Mouse (Mus musculus): ENCODE data around the gene Mon1b. TPM values are rescaled to one million over a fixed set of nuclear protein-coding genes. Genes with fewer than 3 reads are reported as not detected.
A peak's percentile ranks its signal among the peaks of the same experiment; 100 is the strongest.

Gene Mon1b
- polyA plus RNA-seq, 1 experiment from 2014 or later = 9.3 TPM

- H3K27me3 ChIP-seq (ENCODE audit: control insufficient read depth, insufficient read depth, low read length) = no peaks in the 10 kb centered on the region
- 88% methylated on average over 8 of the region's 8 CpGs for WGBS
Measured at GRCm38 (mm10) chr8:113643479-113644210, 8.3 kb downstream of the Mon1b start.

DNA sequence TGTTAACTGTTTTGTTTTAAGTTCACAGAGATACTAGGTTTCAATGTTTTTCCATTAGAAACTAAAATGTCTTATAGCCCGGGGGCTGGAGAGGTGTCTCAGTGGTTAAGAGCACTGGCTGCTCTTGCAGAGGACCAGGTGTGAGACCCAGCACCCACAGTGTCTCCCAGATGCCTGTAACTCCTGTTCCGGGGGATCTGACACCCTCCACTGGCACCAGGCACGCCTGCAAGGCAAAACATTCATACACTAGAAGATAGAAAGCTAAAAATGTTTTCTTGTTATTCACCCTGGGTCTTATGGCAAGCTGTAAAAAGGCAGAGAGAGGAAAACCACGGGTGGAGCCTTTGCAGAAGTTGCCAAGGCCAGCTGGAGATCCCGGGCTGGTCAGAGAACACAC is 9.8 kb downstream of the Mon1b start:
- Histone ChIP-seq H3K4me2 (replicated peaks; ENCODE audit: low read depth, low read length) (no peak overlapping the region), H3K4me3 (ENCODE audit: low read length) (no peak overlapping the region), H3K9ac (ENCODE audit: low read depth, low read length) (no peak overlapping the region), H3K27me3 (ENCODE audit: control insufficient read depth, insufficient read depth, low read length) (no peaks in the 10 kb centered on the region), H3K4me1 (ENCODE audit: control insufficient read depth, insufficient read depth, low read length) (no peaks in the 10 kb centered on the region), H3K9me3 (ENCODE audit: control insufficient read depth, low read length) (no peaks in the 10 kb centered on the region), H3K27ac (ENCODE audit: low read depth, low read length) (no peak overlapping the region), H3K36me3 (ENCODE audit: control insufficient read depth, insufficient read depth, low read length) (peaks cover 20% of the 10 kb centered on the region)
- ATAC-seq (ENCODE audit: low FRiP score, low TSS enrichment) = no peak
- WGBS = 69% methylated on average over 5 of the region's 5 CpGs

More at GRCm38 (mm10) chr8:113643479-113644210, 8.3 kb downstream of the Mon1b start:
- peaks cover 34% of the 10 kb centered on the region for H3K36me3 ChIP-seq (ENCODE audit: control insufficient read depth, insufficient read depth, low read length)
- ATAC-seq (ENCODE audit: low FRiP score, low TSS enrichment) = no peak
- no peak overlapping the region for H3K27ac ChIP-seq (ENCODE audit: low read depth, low read length)
- no peaks in the 10 kb centered on the region for H3K9me3 ChIP-seq (ENCODE audit: control insufficient read depth, low read length)
- no peak overlapping the region for H3K9ac ChIP-seq (ENCODE audit: low read depth, low read length)
- H3K4me1 ChIP-seq (ENCODE audit: control insufficient read depth, insufficient read depth, low read length) = no peaks in the 10 kb centered on the region
- no peak overlapping the region for H3K4me3 ChIP-seq (ENCODE audit: low read length)
- H3K4me2 ChIP-seq (replicated peaks; ENCODE audit: low read depth, low read length) = no peak overlapping the region

- ATAC-seq (ENCODE audit: low FRiP score, low TSS enrichment) = no peak
- 87% methylated on average over 11 of the region's 12 CpGs for WGBS
- no peak overlapping the region for H3K4me3 ChIP-seq (ENCODE audit: low read length)
- H3K4me1 ChIP-seq (ENCODE audit: control insufficient read depth, insufficient read depth, low read length) = no peaks in the 10 kb centered on the region
- no peaks in the 10 kb centered on the region for H3K36me3 ChIP-seq (ENCODE audit: control insufficient read depth, insufficient read depth, low read length)
- H3K27ac ChIP-seq (ENCODE audit: low read depth, low read length) = no peak overlapping the region
- no peaks in the 10 kb centered on the region for H3K27me3 ChIP-seq (ENCODE audit: control insufficient read depth, insufficient read depth, low read length)
- no peaks in the 10 kb centered on the region for H3K9me3 ChIP-seq (ENCODE audit: control insufficient read depth, low read length)
- H3K4me2 ChIP-seq (replicated peaks; ENCODE audit: low read depth, low read length) = no peak overlapping the region
- H3K9ac ChIP-seq (ENCODE audit: low read depth, low read length) = no peak overlapping the region
Measured at GRCm38 (mm10) chr8:113652450-113652849, 17.1 kb downstream of the Mon1b start.

- H3K36me3 ChIP-seq (ENCODE audit: control insufficient read depth, insufficient read depth, low read length) = no peaks in the 10 kb centered on the region
- 57% methylated on average over 4 of the region's 4 CpGs for WGBS
Measured at GRCm38 (mm10) chr8:113653151-113653550, 17.8 kb downstream of the Mon1b start.

GRCm38 (mm10) chr8:113656154-113656553 is 20.8 kb downstream of the Mon1b start:
- Histone ChIP-seq H3K4me3 (ENCODE audit: low read length) (no peak overlapping the region), H3K4me1 (ENCODE audit: control insufficient read depth, insufficient read depth, low read length) (no peaks in the 10 kb centered on the region), H3K9ac (ENCODE audit: low read depth, low read length) (no peak overlapping the region), H3K4me2 (replicated peaks; ENCODE audit: low read depth, low read length) (no peak overlapping the region), H3K27me3 (ENCODE audit: control insufficient read depth, insufficient read depth, low read length) (no peaks in the 10 kb centered on the region), H3K36me3 (ENCODE audit: control insufficient read depth, insufficient read depth, low read length) (no peaks in the 10 kb centered on the region), H3K27ac (ENCODE audit: low read depth, low read length) (no peak overlapping the region), H3K9me3 (ENCODE audit: control insufficient read depth, low read length) (no peaks in the 10 kb centered on the region)
- WGBS = 87% methylated on average over 5 of the region's 5 CpGs
- no peak for ATAC-seq (ENCODE audit: low FRiP score, low TSS enrichment)

More at GRCm38 (mm10) chr8:113653151-113653550, 17.8 kb downstream of the Mon1b start:
- Histone ChIP-seq H3K4me1 (ENCODE audit: control insufficient read depth, insufficient read depth, low read length) (no peaks in the 10 kb centered on the region), H3K27ac (ENCODE audit: low read depth, low read length) (no peak overlapping the region), H3K4me3 (ENCODE audit: low read length) (no peak overlapping the region), H3K9me3 (ENCODE audit: control insufficient read depth, low read length) (no peaks in the 10 kb centered on the region), H3K9ac (ENCODE audit: low read depth, low read length) (no peak overlapping the region), H3K4me2 (replicated peaks; ENCODE audit: low read depth, low read length) (no peak overlapping the region), H3K27me3 (ENCODE audit: control insufficient read depth, insufficient read depth, low read length) (no peaks in the 10 kb centered on the region)
- ATAC-seq (ENCODE audit: low FRiP score, low TSS enrichment) = no peak

GRCm38 (mm10) chr8:113656681-113657298 is 21.4 kb downstream of the Mon1b start:
- Histone ChIP-seq H3K4me3 (ENCODE audit: low read length) (no peak overlapping the region), H3K36me3 (ENCODE audit: control insufficient read depth, insufficient read depth, low read length) (no peaks in the 10 kb centered on the region), H3K27ac (ENCODE audit: low read depth, low read length) (no peak overlapping the region), H3K9me3 (ENCODE audit: control insufficient read depth, low read length) (no peaks in the 10 kb centered on the region), H3K9ac (ENCODE audit: low read depth, low read length) (no peak overlapping the region), H3K4me1 (ENCODE audit: control insufficient read depth, insufficient read depth, low read length) (no peaks in the 10 kb centered on the region), H3K27me3 (ENCODE audit: control insufficient read depth, insufficient read depth, low read length) (no peaks in the 10 kb centered on the region), H3K4me2 (replicated peaks; ENCODE audit: low read depth, low read length) (no peak overlapping the region)
- no peak for ATAC-seq (ENCODE audit: low FRiP score, low TSS enrichment)
- WGBS = 86% methylated on average over 11 of the region's 11 CpGs

DNA sequence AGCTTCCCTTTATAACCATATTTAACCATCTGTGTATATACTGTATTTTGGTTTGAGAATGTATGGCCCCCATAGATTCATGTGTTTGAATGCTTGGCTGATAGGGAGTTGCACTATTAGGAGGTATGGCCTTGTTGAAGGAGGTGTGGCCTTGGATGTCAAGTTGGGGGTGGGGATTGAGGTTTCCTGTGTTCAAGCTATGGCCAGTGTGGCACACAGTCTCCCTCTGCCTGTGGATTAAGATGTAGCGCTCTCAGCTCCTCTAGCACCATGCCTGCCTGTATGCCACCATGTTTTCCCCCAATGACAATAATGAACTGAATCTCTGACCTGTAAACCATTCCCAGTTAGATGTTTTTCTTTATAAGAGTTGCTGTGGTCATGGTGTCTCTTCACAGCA is 24.7 kb downstream of the Mon1b start:
- no peak overlapping the region for H3K4me2 ChIP-seq (replicated peaks; ENCODE audit: low read depth, low read length)
- H3K4me3 ChIP-seq (ENCODE audit: low read length) = no peak overlapping the region
- 84% methylated on average over 1 of the region's 1 CpGs for WGBS
- ATAC-seq (ENCODE audit: low FRiP score, low TSS enrichment) = no peak
- H3K9ac ChIP-seq (ENCODE audit: low read depth, low read length) = no peak overlapping the region
- no peaks in the 10 kb centered on the region for H3K4me1 ChIP-seq (ENCODE audit: control insufficient read depth, insufficient read depth, low read length)
- H3K9me3 ChIP-seq (ENCODE audit: control insufficient read depth, low read length) = no peaks in the 10 kb centered on the region
- no peak overlapping the region for H3K27ac ChIP-seq (ENCODE audit: low read depth, low read length)
- no peaks in the 10 kb centered on the region for H3K36me3 ChIP-seq (ENCODE audit: control insufficient read depth, insufficient read depth, low read length)
- H3K27me3 ChIP-seq (ENCODE audit: control insufficient read depth, insufficient read depth, low read length) = no peaks in the 10 kb centered on the region

DNA sequence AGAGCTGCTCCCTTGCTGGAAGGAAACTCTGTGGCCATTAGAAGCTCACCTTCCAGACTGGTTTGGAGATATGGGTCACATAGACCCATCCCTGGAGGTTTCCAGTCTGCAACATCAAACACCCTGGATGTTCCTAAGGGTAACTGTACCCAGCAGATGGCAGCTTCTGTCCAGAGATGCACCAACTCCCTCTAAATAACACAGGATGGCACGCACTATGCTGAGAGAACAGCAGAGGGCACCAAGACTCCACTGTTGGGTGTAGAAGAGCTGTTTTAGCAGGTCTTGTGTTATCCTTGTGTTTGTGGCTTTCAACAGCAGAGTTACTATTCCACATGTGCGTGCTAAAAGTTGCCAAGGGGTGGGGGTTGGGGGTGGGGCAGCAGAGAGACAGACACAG is 29.2 kb downstream of the Mon1b start:
- Histone ChIP-seq H3K36me3 (ENCODE audit: control insufficient read depth, insufficient read depth, low read length) (no peaks in the 10 kb centered on the region), H3K27ac (ENCODE audit: low read depth, low read length) (no peak overlapping the region), H3K27me3 (ENCODE audit: control insufficient read depth, insufficient read depth, low read length) (no peaks in the 10 kb centered on the region), H3K9ac (ENCODE audit: low read depth, low read length) (no peak overlapping the region), H3K9me3 (ENCODE audit: control insufficient read depth, low read length) (no peaks in the 10 kb centered on the region), H3K4me1 (ENCODE audit: control insufficient read depth, insufficient read depth, low read length) (peaks cover 4% of the 10 kb centered on the region; the same call in 1 of the 2 replicates), H3K4me2 (replicated peaks; ENCODE audit: low read depth, low read length) (no peak overlapping the region), H3K4me3 (ENCODE audit: low read length) (no peak overlapping the region)
- ATAC-seq (ENCODE audit: low FRiP score, low TSS enrichment) = peak; percentile 74
- 7% methylated on average over 2 of the region's 2 CpGs for WGBS

DNA sequence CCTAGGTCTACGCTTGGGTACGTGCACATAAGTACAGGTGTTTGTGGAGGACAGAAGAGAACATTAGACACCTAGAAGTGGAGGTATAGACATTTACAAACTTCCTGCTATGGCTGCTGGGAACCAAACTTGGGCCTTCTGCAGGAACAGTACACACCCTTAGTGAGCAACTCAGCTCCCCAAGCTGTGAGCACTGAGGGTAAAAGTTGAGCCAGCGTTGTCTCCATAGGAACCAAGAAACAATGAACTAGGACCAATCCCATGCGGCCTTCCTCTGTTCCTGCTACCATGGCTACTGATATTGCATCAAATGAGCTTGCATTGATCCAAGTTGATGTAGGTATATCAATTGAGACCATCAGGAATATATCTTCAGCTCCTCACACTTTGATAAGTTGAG is 29.6 kb downstream of the Mon1b start:
- 67% methylated on average over 4 of the region's 4 CpGs for WGBS

More for the DNA sequence above, 29.6 kb downstream of the Mon1b start:
- Histone ChIP-seq H3K4me1 (ENCODE audit: control insufficient read depth, insufficient read depth, low read length) (peaks cover 4% of the 10 kb centered on the region; the same call in 1 of the 2 replicates), H3K27ac (ENCODE audit: low read depth, low read length) (no peak overlapping the region), H3K4me2 (replicated peaks; ENCODE audit: low read depth, low read length) (no peak overlapping the region), H3K4me3 (ENCODE audit: low read length) (no peak overlapping the region), H3K36me3 (ENCODE audit: control insufficient read depth, insufficient read depth, low read length) (no peaks in the 10 kb centered on the region), H3K9ac (ENCODE audit: low read depth, low read length) (no peak overlapping the region), H3K9me3 (ENCODE audit: control insufficient read depth, low read length) (no peaks in the 10 kb centered on the region), H3K27me3 (ENCODE audit: control insufficient read depth, insufficient read depth, low read length) (no peaks in the 10 kb centered on the region)
- no peak for ATAC-seq (ENCODE audit: low FRiP score, low TSS enrichment)
